Mouse (Mus musculus): ENCODE results near the gene Cdc42bpg. TPM values are rescaled to one million over a fixed set of nuclear protein-coding genes. Genes with fewer than 3 reads are reported as not detected.

Cdc42bpg gene
- polyA plus RNA-seq, 2 experiments: 0.32 to 2.1 TPM

GRCm38 (mm10) chr19:6339890-6340504 is 33.7 kb downstream of the Cdc42bpg start:
- H3K4me3 ChIP-seq (ENCODE audit: insufficient read depth in 1 of 2, low read depth in 2 of 2, low read length in 2 of 2): peak overlapping the region; percentile 12 to 67; a peak in 3 of 4 replicates
- H3K36me3 ChIP-seq (replicated peaks; ENCODE audit: control insufficient read depth, insufficient read depth, low read depth): peaks cover 6% of the 10 kb centered on the region
- H3K4me2 ChIP-seq (ENCODE audit: low read depth): peak overlapping the region; percentile 77
- TF ChIP-seq EP300 (IDR thresholded peaks at IDR 0.05; ENCODE audit: low read depth) (no peak), CTCF (IDR thresholded peaks at IDR 0.05; ENCODE audit: low read depth) (peak; percentile 73)
- no peaks in the 10 kb centered on the region for H3K27me3 ChIP-seq (ENCODE audit: control insufficient read depth, insufficient read depth, low read length)
- 42% methylated on average over 15 of the region's 15 CpGs for WGBS (ENCODE audit: insufficient replicate concordance)
- peak in 2 of 3 experiments; percentile 49 to 62 for DNase-seq (ENCODE audit: low read depth in 3 of 3, low spot score in 3 of 3)
- H3K27ac ChIP-seq: peak overlapping the region; percentile 63
- H3K9me3 ChIP-seq (ENCODE audit: control insufficient read depth, low read length): no peaks in the 10 kb centered on the region
- ATAC-seq (ENCODE audit: insufficient read depth): no peak
- no peak overlapping the region; the same call in 1 of the 2 replicates for H3K9ac ChIP-seq (replicated peaks)
- H3K4me1 ChIP-seq (replicated peaks; ENCODE audit: control insufficient read depth in 2 of 2, insufficient read depth in 2 of 2, low read length in 1 of 2): peaks cover 13 to 31% of the 10 kb centered on the region in 2 experiments

GRCm38 (mm10) chr19:6340524-6341452 is 34.5 kb downstream of the Cdc42bpg start, which contains the start of gene Map4k2:
Gene Map4k2 (plus strand): TSS chr19:6341135.
- Histone ChIP-seq H3K9me3 (ENCODE audit: control insufficient read depth, low read length) (no peaks in the 10 kb centered on the region), H3K4me1 (replicated peaks; ENCODE audit: control insufficient read depth in 2 of 2, insufficient read depth in 2 of 2, low read length in 1 of 2) (peaks cover 13 to 29% of the 10 kb centered on the region in 2 experiments), H3K9ac (replicated peaks) (peak within 1 kb of the TSS; percentile 82), H3K4me3 (ENCODE audit: insufficient read depth in 1 of 2, low read depth in 2 of 2, low read length in 2 of 2) (peak within 1 kb of the TSS; percentile 67 to 92), H3K27ac (peak within 1 kb of the TSS; percentile 63), H3K4me2 (ENCODE audit: low read depth) (peak within 1 kb of the TSS; percentile 77), H3K27me3 (ENCODE audit: control insufficient read depth, insufficient read depth, low read length) (no peaks in the 10 kb centered on the region), H3K36me3 (replicated peaks; ENCODE audit: control insufficient read depth, insufficient read depth, low read depth) (peaks cover 6% of the 10 kb centered on the region)
- peak; percentile 89 for ATAC-seq (ENCODE audit: insufficient read depth)
- WGBS (ENCODE audit: insufficient replicate concordance): 2% methylated on average over 72 of the region's 72 CpGs
- TF ChIP-seq CTCF (IDR thresholded peaks at IDR 0.05; ENCODE audit: low read depth) (peak; percentile 59), EP300 (IDR thresholded peaks at IDR 0.05; ENCODE audit: low read depth) (no peak)
- DNase-seq (ENCODE audit: low read depth in 3 of 3, low spot score in 3 of 3): peak; percentile 76 to 81 (median 79)

- no peak overlapping the region for H3K27ac ChIP-seq
- peak overlapping the region; percentile 82 for H3K9ac ChIP-seq (replicated peaks)
- WGBS (ENCODE audit: insufficient replicate concordance): 5% methylated on average over 23 of the region's 23 CpGs
- H3K4me1 ChIP-seq (replicated peaks; ENCODE audit: control insufficient read depth in 2 of 2, insufficient read depth in 2 of 2, low read length in 1 of 2): peaks cover 8 to 22% of the 10 kb centered on the region in 2 experiments
- peaks cover 6% of the 10 kb centered on the region for H3K36me3 ChIP-seq (replicated peaks; ENCODE audit: control insufficient read depth, insufficient read depth, low read depth)
- H3K4me3 ChIP-seq (ENCODE audit: insufficient read depth in 1 of 2, low read depth in 2 of 2, low read length in 2 of 2): peak overlapping the region; percentile 67 to 92
- ATAC-seq (ENCODE audit: insufficient read depth): peak; percentile 44; the same call in 1 of the 2 replicates
- DNase-seq (ENCODE audit: low read depth in 3 of 3, low spot score in 3 of 3): no peak
- TF ChIP-seq CTCF (IDR thresholded peaks at IDR 0.05; ENCODE audit: low read depth) (no peak), EP300 (IDR thresholded peaks at IDR 0.05; ENCODE audit: low read depth) (no peak)
- H3K27me3 ChIP-seq (ENCODE audit: control insufficient read depth, insufficient read depth, low read length): no peaks in the 10 kb centered on the region
- no peaks in the 10 kb centered on the region for H3K9me3 ChIP-seq (ENCODE audit: control insufficient read depth, low read length)
- H3K4me2 ChIP-seq (ENCODE audit: low read depth): peak overlapping the region; percentile 77
Measured at GRCm38 (mm10) chr19:6341453-6342077, 35.3 kb downstream of the Cdc42bpg start.

GRCm38 (mm10) chr19:6342276-6342933 is 36.1 kb downstream of the Cdc42bpg start:
- Histone ChIP-seq H3K36me3 (replicated peaks; ENCODE audit: control insufficient read depth, insufficient read depth, low read depth) (peaks cover 6% of the 10 kb centered on the region), H3K27ac (no peak overlapping the region), H3K27me3 (ENCODE audit: control insufficient read depth, insufficient read depth, low read length) (no peaks in the 10 kb centered on the region), H3K4me3 (ENCODE audit: insufficient read depth in 1 of 2, low read depth in 2 of 2, low read length in 2 of 2) (peak overlapping the region; percentile 67 to 92; a peak in 3 of 4 replicates), H3K9ac (replicated peaks) (no peak overlapping the region), H3K4me2 (ENCODE audit: low read depth) (peak overlapping the region; percentile 77), H3K4me1 (replicated peaks; ENCODE audit: control insufficient read depth in 2 of 2, insufficient read depth in 2 of 2, low read length in 1 of 2) (peaks cover 8 to 20% of the 10 kb centered on the region in 2 experiments), H3K9me3 (ENCODE audit: control insufficient read depth, low read length) (no peaks in the 10 kb centered on the region)
- TF ChIP-seq CTCF (IDR thresholded peaks at IDR 0.05; ENCODE audit: low read depth) (no peak), EP300 (IDR thresholded peaks at IDR 0.05; ENCODE audit: low read depth) (no peak)
- no peak for DNase-seq (ENCODE audit: low read depth in 3 of 3, low spot score in 3 of 3)
- 51% methylated on average over 5 of the region's 5 CpGs for WGBS (ENCODE audit: insufficient replicate concordance)
- ATAC-seq (ENCODE audit: insufficient read depth): no peak
